Mouse (Mus musculus) urinary bladder, adult 18-20 months (tissue): ENCODE data around the gene A330070K13Rik.
A peak's percentile ranks its signal among the peaks of the same experiment; 100 is the strongest.

Experiments
- DNase-seq, 2 experiments: peaks; one replicate each; pipeline ENCODE4 v3.0.0; 2022; ENCODE audit warnings: low spot score in 2 of 2, mixed read lengths in 2 of 2

The A330070K13Rik gene

GRCm38 (mm10) chr5:130384222-130384912 lies at the start of gene A330070K13Rik:
Gene A330070K13Rik (minus strand): TSS chr5:130384631.
- DNase-seq, result no peak

- no peak for DNase-seq
Measured at GRCm38 (mm10) chr5:130411516-130411915, 27.1 kb upstream of the A330070K13Rik start.

GRCm38 (mm10) chr5:130409706-130410105 lies 25.3 kb upstream of the A330070K13Rik start:
- no peak for DNase-seq

- peak in 1 of 2 experiments; percentile 17 for DNase-seq
Measured at GRCm38 (mm10) chr5:130405201-130405600, 20.8 kb upstream of the A330070K13Rik start.

GRCm38 (mm10) chr5:130400136-130400917 lies 15.9 kb upstream of the A330070K13Rik start:
- DNase-seq, result no peak

- DNase-seq, result no peak
Measured at GRCm38 (mm10) chr5:130395142-130395541, 10.7 kb upstream of the A330070K13Rik start.

- no peak for DNase-seq
Measured at GRCm38 (mm10) chr5:130394386-130394785, 10.0 kb upstream of the A330070K13Rik start.

- DNase-seq, result no peak
Measured at GRCm38 (mm10) chr5:130393618-130394355, 9.4 kb upstream of the A330070K13Rik start.

- no peak for DNase-seq
Measured at GRCm38 (mm10) chr5:130386418-130386817, 2.0 kb upstream of the A330070K13Rik start.

GRCm38 (mm10) chr5:130375411-130375810 lies 9.0 kb downstream of the A330070K13Rik start:
- DNase-seq, result no peak

- no peak for DNase-seq
Measured at GRCm38 (mm10) chr5:130369237-130369636, 15.2 kb downstream of the A330070K13Rik start, which contains the start of gene Caln1. Gene Caln1 (plus strand): TSS chr5:130369455.

- DNase-seq, result no peak
Measured at GRCm38 (mm10) chr5:130368236-130368635, 16.2 kb downstream of the A330070K13Rik start.

- no peak for DNase-seq
Measured at GRCm38 (mm10) chr5:130363773-130364172, 20.7 kb downstream of the A330070K13Rik start.

- DNase-seq, result no peak
Measured at GRCm38 (mm10) chr5:130363111-130363510, 21.3 kb downstream of the A330070K13Rik start.

GRCm38 (mm10) chr5:130355223-130355622 lies 29.2 kb downstream of the A330070K13Rik start:
- no peak for DNase-seq

GRCm38 (mm10) chr5:130345871-130346270 lies 38.6 kb downstream of the A330070K13Rik start:
- DNase-seq, result no peak

- DNase-seq, result no peak
Measured at GRCm38 (mm10) chr5:130344999-130345398, 39.4 kb downstream of the A330070K13Rik start.

GRCm38 (mm10) chr5:130340656-130341055 lies 43.8 kb downstream of the A330070K13Rik start:
- DNase-seq, result no peak

GRCm38 (mm10) chr5:130335462-130335861 lies 49.0 kb downstream of the A330070K13Rik start:
- DNase-seq, result no peak

GRCm38 (mm10) chr5:130333971-130334370 lies 50.5 kb downstream of the A330070K13Rik start:
- no peak for DNase-seq

GRCm38 (mm10) chr5:130333566-130333965 lies 50.9 kb downstream of the A330070K13Rik start:
- no peak for DNase-seq

GRCm38 (mm10) chr5:130331206-130331605 lies 53.2 kb downstream of the A330070K13Rik start:
- DNase-seq, result no peak
